Mouse (Mus musculus) ovary, adult 10 weeks (tissue): ENCODE data around the gene Rpl21. TPM values are rescaled to one million over a fixed set of nuclear protein-coding genes. Genes with fewer than 3 reads are reported as not detected.

Source experiments
- polyA plus RNA-seq: library from polyadenylated mRNA; stranded (reverse); fragments of 350-450 nt; fragmentation: Illumina TruSeq; extraction: RNeasy Lipid Tissue Mini Kit (QIAGEN cat#74804); gene quantifications from one replicate; pipeline ENCODE4 v1.2.3, GENCODE M21; 2014

The Rpl21 gene
- 478 TPM for polyA plus RNA-seq

GRCm38 (mm10) chr5:146832769-146833448 is at the start of gene Rpl21:
TSS of gene Rpl21 (plus strand) at chr5:146832890.

GRCm38 (mm10) chr5:146794853-146795252 is 37.8 kb upstream of the Rpl21 start, which contains the start of gene Usp12:
TSS of gene Usp12 (minus strand) at chr5:146795006.

GRCm38 (mm10) chr5:146844945-146845365 is 12.3 kb downstream of the Rpl21 start, which contains the start of gene Rasl11a:
TSS of gene Rasl11a (plus strand) at chr5:146845071.

Other genes starting within 250 kb of the Rpl21 start
- not detected for gene Gpr12, start 247.7 kb upstream of the Rpl21 start, polyA plus RNA-seq
- gene Usp12, start 37.9 kb upstream of the Rpl21 start, polyA plus RNA-seq: 46.6 TPM
- gene Rasl11a, start 12.2 kb downstream of the Rpl21 start, polyA plus RNA-seq: 5.0 TPM
- gene Gtf3a, start 115.8 kb downstream of the Rpl21 start, polyA plus RNA-seq: 28.5 TPM
- gene Mtif3, start 130.9 kb downstream of the Rpl21 start, polyA plus RNA-seq: 24.4 TPM
- 27.2 TPM for gene Lnx2, start 243.7 kb downstream of the Rpl21 start, polyA plus RNA-seq
- gene Polr1d, start 244.2 kb downstream of the Rpl21 start, polyA plus RNA-seq: 165 TPM